Mouse (Mus musculus) forebrain, embryonic 11.5 days (tissue): ENCODE results near the gene Opn1mw. TPM values are rescaled to one million over a fixed set of nuclear protein-coding genes. Genes with fewer than 3 reads are reported as not detected.
A peak's percentile ranks its signal among the peaks of the same experiment; 100 is the strongest.

Experiments
- ATAC-seq: fragments of 200-750 bp; cut with Nextera tagmentation; replicated peaks from 2 replicates; pipeline ENCODE4 v1.8.0; 2017; ENCODE audit warnings: moderate TSS enrichment; ENCODE audit not compliant: low FRiP score
- DNase-seq: peaks from one replicate; pipeline ENCODE4 v3.0.0-alpha.2; 2017; ENCODE audit warnings: low spot score
- H3K27ac ChIP-seq: fragments of 300-500 bp; sonication (generic); 2 replicates; pipeline ENCODE4 v1.5.1; 2014; ENCODE audit warnings: low read depth, low read length
- H3K27me3 ChIP-seq: fragments of 300-500 bp; sonication (generic); 2 replicates; pipeline ENCODE4 v1.6.1; 2014; ENCODE audit warnings: mild to moderate bottlenecking, low read length, mixed read lengths; ENCODE audit not compliant: control insufficient read depth, insufficient read depth
- H3K36me3 ChIP-seq: fragments of 300-500 bp; sonication (generic); 2 replicates; pipeline ENCODE4 v1.6.1; 2014; ENCODE audit warnings: mild to moderate bottlenecking, low read length, moderate library complexity, mixed read lengths; ENCODE audit not compliant: control insufficient read depth, insufficient read depth
- H3K4me1 ChIP-seq: fragments of 300-500 bp; sonication (generic); replicated peaks from 2 replicates; pipeline ENCODE4 v1.6.1; 2014; ENCODE audit warnings: low read length, mixed read lengths; ENCODE audit not compliant: control insufficient read depth, insufficient read depth
- H3K4me2 ChIP-seq: fragments of 300-500 bp; sonication (generic); 2 replicates; pipeline ENCODE4 v1.6.1; 2014; ENCODE audit warnings: low read depth, mild to moderate bottlenecking, low read length, moderate library complexity, mixed read lengths; ENCODE audit not compliant: severe bottlenecking
- H3K4me3 ChIP-seq: fragments of 300-500 bp; sonication (generic); 2 replicates; pipeline ENCODE4 v1.5.1; 2014; ENCODE audit warnings: low read depth, low read length
- H3K9ac ChIP-seq: fragments of 300-500 bp; sonication (generic); 2 replicates; pipeline ENCODE4 v1.6.1; 2014; ENCODE audit warnings: low read length
- H3K9me3 ChIP-seq: fragments of 300-500 bp; sonication (generic); 2 replicates; pipeline ENCODE4 v1.6.1; 2016; ENCODE audit warnings: low read length, mixed read lengths; ENCODE audit not compliant: control insufficient read depth
- WGBS: fragments of 180-500 bp; shearing (Covaris S2); extraction: QIAGEN DNeasy Blood & Tissue Kit; methylation state at CpG from one replicate; pipeline ENCODE4 v1.1.7; 2014; 5-methylcytosine and 5-hydroxymethylcytosine counted together
- polyA plus RNA-seq: library from polyadenylated mRNA; unstranded; fragments of >200 nt; fragmentation: Nextera tagmentation; extraction: Ambion mirVana; gene quantifications from 2 replicates; pipeline ENCODE4 v1.2.1, GENCODE M21; 2014

The Opn1mw gene
- not detected in 2 replicates for polyA plus RNA-seq

DNA sequence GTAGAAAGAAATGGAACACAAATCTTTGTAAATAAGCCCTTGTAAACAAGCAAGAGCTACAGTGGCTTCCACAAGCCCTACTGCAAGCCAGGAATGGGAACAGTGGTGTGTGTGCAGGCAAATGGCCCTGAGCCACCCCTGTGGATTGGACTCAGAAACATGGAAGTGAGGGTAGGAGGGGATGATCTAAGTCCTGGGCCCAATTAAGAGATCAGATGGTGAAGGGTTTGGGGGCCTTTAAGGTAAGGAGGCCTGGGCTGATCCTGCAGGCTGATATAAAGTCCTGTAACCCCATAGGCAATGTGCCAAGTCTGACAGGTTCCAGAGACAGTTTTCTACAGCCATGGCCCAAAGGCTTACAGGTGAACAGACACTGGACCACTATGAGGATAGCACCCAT, at the start of gene Opn1mw:
Gene Opn1mw (plus strand): TSS at position 301 of the 400 bp plus-strand sequence.
- Histone ChIP-seq H3K4me3 (no peak within 1 kb of the TSS), H3K27me3 (no peaks in the 10 kb centered on the region), H3K27ac (no peak within 1 kb of the TSS), H3K4me2 (no peak within 1 kb of the TSS), H3K9ac (no peak within 1 kb of the TSS), H3K4me1 (no peaks in the 10 kb centered on the region), H3K9me3 (no peaks in the 10 kb centered on the region), H3K36me3 (no peaks in the 10 kb centered on the region)
- DNase-seq, result no peak
- no peak for ATAC-seq

DNA sequence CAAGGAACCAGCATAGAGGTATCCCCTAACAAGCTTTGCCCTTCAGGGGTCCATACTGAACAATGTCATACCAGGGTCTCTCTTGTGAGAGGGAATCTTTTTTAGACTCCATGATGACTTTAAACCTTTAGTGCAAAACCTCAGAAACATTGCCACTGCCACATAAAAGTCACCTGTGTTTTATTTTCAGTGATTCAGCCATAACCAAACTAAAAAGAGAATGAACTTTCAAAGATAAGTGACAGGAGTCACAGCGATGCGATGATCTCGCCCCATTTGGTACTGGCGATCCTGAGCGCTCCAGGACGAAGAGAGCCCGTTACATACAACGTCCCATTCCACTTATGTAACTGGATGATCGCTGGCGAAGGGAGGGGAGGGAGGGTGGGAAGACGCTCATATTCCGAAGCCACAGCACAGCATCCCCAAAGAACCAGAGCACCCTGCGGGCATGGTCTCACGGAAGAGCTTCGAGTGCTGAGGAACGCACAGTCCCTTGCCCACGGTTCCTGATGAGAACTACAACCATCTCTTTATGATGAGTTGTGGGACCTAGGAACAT, 42.9 kb upstream of the Opn1mw start:
- H3K4me2 ChIP-seq, result peak overlapping the region; percentile 52
- H3K4me3 ChIP-seq, result peak overlapping the region; percentile 63
- ATAC-seq (no peak), DNase-seq (no peak)
- WGBS, result 27% methylated on average over 17 of the region's 17 CpGs
- no peak overlapping the region for H3K27ac ChIP-seq
- no peaks in the 10 kb centered on the region for H3K27me3 ChIP-seq
- no peaks in the 10 kb centered on the region for H3K9me3 ChIP-seq
- H3K9ac ChIP-seq, result peak overlapping the region; percentile 83
- H3K4me1 ChIP-seq, result no peaks in the 10 kb centered on the region
- no peaks in the 10 kb centered on the region for H3K36me3 ChIP-seq

GRCm38 (mm10) chrX:74084946-74085498, 42.2 kb upstream of the Opn1mw start:
- DNase-seq, result peak; percentile 89
- Histone ChIP-seq H3K9ac (peak overlapping the region; percentile 83), H3K27ac (peak overlapping the region; percentile 90), H3K36me3 (no peaks in the 10 kb centered on the region), H3K4me1 (no peaks in the 10 kb centered on the region), H3K4me2 (peak overlapping the region; percentile 52), H3K9me3 (no peaks in the 10 kb centered on the region), H3K27me3 (no peaks in the 10 kb centered on the region), H3K4me3 (peak overlapping the region; percentile 63)
- WGBS, result 13% methylated on average over 15 of the region's 56 CpGs
- ATAC-seq, result peak; percentile 81

- Histone ChIP-seq H3K4me3 (peak overlapping the region; percentile 63), H3K27me3 (no peaks in the 10 kb centered on the region), H3K9ac (peak overlapping the region; percentile 83), H3K36me3 (no peaks in the 10 kb centered on the region), H3K4me2 (peak overlapping the region; percentile 37; the same call in 1 of the 2 replicates), H3K9me3 (no peaks in the 10 kb centered on the region), H3K27ac (peak overlapping the region; percentile 90), H3K4me1 (no peaks in the 10 kb centered on the region)
- DNase-seq (peak; percentile 98), ATAC-seq (peak; percentile 99)
- 14% methylated on average over 26 of the region's 27 CpGs for WGBS
Observed at GRCm38 (mm10) chrX:74085601-74086038, 41.6 kb upstream of the Opn1mw start.

DNA sequence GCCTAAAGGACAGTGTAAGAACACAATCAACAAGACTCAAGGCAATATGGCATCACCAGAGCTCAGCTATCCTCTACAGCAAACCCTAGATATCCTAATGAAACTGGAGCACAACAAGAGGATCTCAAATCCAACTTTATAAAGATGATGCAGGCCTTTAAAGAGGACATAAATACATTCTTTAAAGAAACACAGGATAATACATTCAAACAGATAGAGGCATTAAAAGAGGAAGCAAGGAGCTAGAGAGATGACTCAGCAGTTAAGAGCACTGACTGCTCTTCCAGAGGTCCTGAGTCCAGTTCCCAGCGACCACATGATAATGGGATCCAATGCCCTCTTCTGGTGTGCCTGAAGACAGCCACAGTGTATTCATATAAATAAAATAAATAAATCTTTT, 32.1 kb upstream of the Opn1mw start:
- H3K27ac ChIP-seq, result no peak overlapping the region
- H3K4me1 ChIP-seq, result no peaks in the 10 kb centered on the region
- no peak for ATAC-seq
- no peak overlapping the region for H3K9ac ChIP-seq
- DNase-seq, result no peak
- no peaks in the 10 kb centered on the region for H3K9me3 ChIP-seq
- 65% methylated on average over 1 of the region's 1 CpGs for WGBS
- H3K4me2 ChIP-seq, result no peak overlapping the region
- H3K27me3 ChIP-seq, result no peaks in the 10 kb centered on the region
- no peaks in the 10 kb centered on the region for H3K36me3 ChIP-seq
- H3K4me3 ChIP-seq, result no peak overlapping the region

- H3K36me3 ChIP-seq, result no peaks in the 10 kb centered on the region
- WGBS, result 68% methylated on average over 4 of the region's 4 CpGs
- DNase-seq (no peak), ATAC-seq (no peak)
- no peaks in the 10 kb centered on the region for H3K4me1 ChIP-seq
- no peak overlapping the region for H3K4me2 ChIP-seq
- H3K27me3 ChIP-seq, result no peaks in the 10 kb centered on the region
- no peak overlapping the region for H3K4me3 ChIP-seq
- no peak overlapping the region for H3K9ac ChIP-seq
- no peak overlapping the region for H3K27ac ChIP-seq
- H3K9me3 ChIP-seq, result no peaks in the 10 kb centered on the region
Observed at GRCm38 (mm10) chrX:74103457-74104188, 23.6 kb upstream of the Opn1mw start.

DNA sequence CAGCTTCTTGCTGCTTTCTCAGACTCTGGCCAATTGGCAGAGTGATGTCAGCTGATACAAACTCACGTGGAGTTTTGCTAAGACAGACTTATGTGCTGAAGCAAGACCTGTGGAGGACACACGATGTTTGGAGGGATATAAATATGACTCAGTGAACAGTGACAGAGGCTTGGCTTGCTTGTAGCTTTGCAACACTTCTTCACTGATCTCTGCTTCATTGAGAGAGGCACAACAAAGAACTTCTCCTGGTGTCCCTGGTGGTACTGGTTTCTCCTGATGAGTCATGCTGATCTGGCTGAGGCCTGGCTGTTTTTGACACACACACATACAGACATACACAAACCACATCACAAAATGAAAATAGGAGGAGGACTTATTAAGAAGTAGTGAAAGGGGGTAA, 21.3 kb upstream of the Opn1mw start:
- DNase-seq (no peak), ATAC-seq (no peak)
- 68% methylated on average over 2 of the region's 2 CpGs for WGBS
- Histone ChIP-seq H3K36me3 (no peaks in the 10 kb centered on the region), H3K4me2 (no peak overlapping the region), H3K9ac (no peak overlapping the region), H3K27ac (no peak overlapping the region), H3K4me3 (no peak overlapping the region), H3K9me3 (no peaks in the 10 kb centered on the region), H3K4me1 (no peaks in the 10 kb centered on the region), H3K27me3 (no peaks in the 10 kb centered on the region)

DNA sequence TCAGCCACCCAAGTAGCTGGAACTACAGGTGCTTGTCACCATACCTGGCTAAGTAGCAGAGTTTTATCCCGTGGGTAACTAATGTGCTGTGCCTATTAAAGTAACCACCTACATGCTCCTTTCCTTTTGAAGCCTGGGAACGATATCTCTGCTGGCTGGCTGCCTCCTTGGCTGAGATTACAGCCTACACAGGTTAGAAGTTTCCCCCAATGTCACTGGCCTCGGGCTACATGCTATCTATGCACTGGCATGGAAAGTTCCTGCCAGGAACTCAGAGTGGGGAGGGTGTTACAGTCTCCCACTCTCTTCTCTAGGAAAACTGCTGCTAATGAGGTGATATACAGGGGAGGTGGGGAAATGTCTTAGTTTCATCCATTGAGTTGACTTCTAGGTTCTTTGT, 18.5 kb upstream of the Opn1mw start:
- no peaks in the 10 kb centered on the region for H3K4me1 ChIP-seq
- DNase-seq (no peak), ATAC-seq (no peak)
- H3K9me3 ChIP-seq, result no peaks in the 10 kb centered on the region
- H3K36me3 ChIP-seq, result no peaks in the 10 kb centered on the region
- 54% methylated on average over 3 of the region's 3 CpGs for WGBS
- H3K27me3 ChIP-seq, result no peaks in the 10 kb centered on the region
- no peak overlapping the region for H3K4me2 ChIP-seq
- H3K27ac ChIP-seq, result no peak overlapping the region
- no peak overlapping the region for H3K4me3 ChIP-seq
- H3K9ac ChIP-seq, result no peak overlapping the region
